Mouse (Mus musculus) thymus, adult 2 months (tissue): ENCODE data around the gene Slc16a8. TPM values are rescaled to one million over a fixed set of nuclear protein-coding genes. Genes with fewer than 3 reads are reported as not detected.

Experiments
- DNase-seq: peaks from one replicate; pipeline ENCODE4 v3.0.0; 2021
- H3K27ac ChIP-seq: fragments of 200-500 bp; 2 replicates; pipeline ENCODE4 v1.5.1; 2012; ENCODE audit warnings: low read length, control low read depth; ENCODE audit not compliant: control insufficient read depth, insufficient read depth
- H3K27me3 ChIP-seq: fragments of 200-500 bp; 2 replicates; pipeline ENCODE4 v1.6.1; 2012; ENCODE audit warnings: mild to moderate bottlenecking, low read length, moderate library complexity, mixed read lengths; ENCODE audit not compliant: control insufficient read depth, insufficient read depth
- H3K36me3 ChIP-seq: fragments of 200-500 bp; 2 replicates; pipeline ENCODE4 v1.6.1; 2012; ENCODE audit warnings: mild to moderate bottlenecking, low read length, moderate library complexity; ENCODE audit not compliant: control insufficient read depth, insufficient read depth
- H3K4me1 ChIP-seq: fragments of 200-500 bp; replicated peaks from 2 replicates; pipeline ENCODE4 v1.6.1; 2012; ENCODE audit warnings: low read length; ENCODE audit not compliant: control insufficient read depth, insufficient read depth
- H3K4me3 ChIP-seq: fragments of 200-500 bp; 2 replicates; pipeline ENCODE4 v1.5.1; 2012; ENCODE audit warnings: mild to moderate bottlenecking, low read length, control low read depth, moderate library complexity; ENCODE audit not compliant: control insufficient read depth, insufficient read depth
- CTCF ChIP-seq: fragments of 200-500 bp; IDR thresholded peaks from 2 replicates; pipeline ENCODE4 v1.5.1; 2012; ENCODE audit warnings: mild to moderate bottlenecking, control low read depth, low read length, moderate library complexity, borderline replicate concordance; ENCODE audit not compliant: control insufficient read depth, poor library complexity, insufficient read depth; ENCODE audit errors: extremely low read depth
- POLR2A ChIP-seq: fragments of 200-500 bp; IDR thresholded peaks from 2 replicates; pipeline ENCODE4 v1.6.1; 2012; ENCODE audit warnings: mild to moderate bottlenecking, low read length, control low read depth, moderate library complexity; ENCODE audit not compliant: control insufficient read depth, poor library complexity, insufficient read depth; ENCODE audit errors: extremely low read depth
- WGBS: fragments of 180-500 bp; shearing (Covaris S2); methylation state at CpG from one replicate; pipeline ENCODE4 v1.1.7; 2018; 5-methylcytosine and 5-hydroxymethylcytosine counted together
- polyA plus RNA-seq: library from polyadenylated mRNA; depleted of rRNA; stranded (reverse); fragments of >200 nt; gene quantifications from 2 replicates; pipeline ENCODE4 v1.2.3, GENCODE M21; 2012; rRNA removed

The Slc16a8 gene
- polyA plus RNA-seq: 0.15 TPM in 1 of 2 replicates, not detected in the other

DNA sequence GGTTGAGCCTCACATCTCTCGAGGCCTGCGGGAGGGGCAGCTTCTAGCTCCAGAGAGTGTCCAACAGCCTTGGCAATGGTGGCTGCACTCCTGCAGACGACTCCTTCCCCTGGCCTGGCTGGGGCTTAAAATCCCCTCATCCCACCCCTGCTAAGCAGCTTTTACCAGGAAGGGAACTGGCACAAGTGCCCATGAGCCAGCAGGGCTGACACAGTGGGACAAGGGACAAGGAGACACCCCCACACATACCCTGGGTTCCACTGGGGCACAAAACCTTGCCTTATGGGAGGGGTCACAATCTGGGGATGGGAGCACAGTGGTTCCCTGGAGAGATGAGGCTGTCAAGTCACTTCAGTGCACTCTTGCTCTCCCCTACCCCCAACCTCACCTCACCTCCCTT is at the start of gene Slc16a8:
Slc16a8 (minus strand) TSS at position 101 of the 400 bp plus-strand sequence.
- DNase-seq: no peak
- H3K27me3 ChIP-seq: peaks cover 18% of the 10 kb centered on the region
- no peaks in the 10 kb centered on the region for H3K36me3 ChIP-seq
- H3K27ac ChIP-seq: no peak within 1 kb of the TSS
- TF ChIP-seq POLR2A (no peak), CTCF (no peak)
- no peaks in the 10 kb centered on the region for H3K4me1 ChIP-seq
- WGBS: 74% methylated on average over 3 of the region's 3 CpGs
- no peak within 1 kb of the TSS for H3K4me3 ChIP-seq

DNA sequence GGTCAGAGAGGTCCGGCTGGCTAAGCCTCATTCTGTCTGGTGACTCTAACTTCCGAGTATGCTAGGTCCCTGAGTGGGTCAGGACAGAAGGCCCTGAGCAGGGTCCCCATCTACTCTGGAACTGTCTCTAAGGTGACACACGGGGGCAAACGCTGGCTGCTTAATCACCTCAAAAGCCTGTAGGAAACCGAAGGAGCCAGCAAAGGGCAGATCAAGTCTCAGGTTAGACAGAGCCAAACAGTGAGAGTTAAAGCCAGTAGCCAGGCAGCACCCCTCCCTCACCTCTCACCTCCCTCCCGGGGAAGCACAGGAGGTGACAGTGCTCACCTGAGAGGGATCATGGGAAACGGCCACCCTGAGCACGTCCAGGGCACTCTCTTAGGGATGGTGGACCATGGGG is 49.2 kb upstream of the Slc16a8 start:
- peak; percentile 55 for DNase-seq
- Histone ChIP-seq H3K27me3 (no peaks in the 10 kb centered on the region), H3K36me3 (0 out of 2 replicates have a peak, but pooled peaks cover 4% of the 10 kb centered on the region), H3K4me3 (no peak overlapping the region), H3K4me1 (no peaks in the 10 kb centered on the region; the same call in 1 of the 2 replicates), H3K27ac (no peak overlapping the region)
- 97% methylated on average over 8 of the region's 8 CpGs for WGBS
- no peak for TF ChIP-seq CTCF
- TF ChIP-seq POLR2A: no peak

DNA sequence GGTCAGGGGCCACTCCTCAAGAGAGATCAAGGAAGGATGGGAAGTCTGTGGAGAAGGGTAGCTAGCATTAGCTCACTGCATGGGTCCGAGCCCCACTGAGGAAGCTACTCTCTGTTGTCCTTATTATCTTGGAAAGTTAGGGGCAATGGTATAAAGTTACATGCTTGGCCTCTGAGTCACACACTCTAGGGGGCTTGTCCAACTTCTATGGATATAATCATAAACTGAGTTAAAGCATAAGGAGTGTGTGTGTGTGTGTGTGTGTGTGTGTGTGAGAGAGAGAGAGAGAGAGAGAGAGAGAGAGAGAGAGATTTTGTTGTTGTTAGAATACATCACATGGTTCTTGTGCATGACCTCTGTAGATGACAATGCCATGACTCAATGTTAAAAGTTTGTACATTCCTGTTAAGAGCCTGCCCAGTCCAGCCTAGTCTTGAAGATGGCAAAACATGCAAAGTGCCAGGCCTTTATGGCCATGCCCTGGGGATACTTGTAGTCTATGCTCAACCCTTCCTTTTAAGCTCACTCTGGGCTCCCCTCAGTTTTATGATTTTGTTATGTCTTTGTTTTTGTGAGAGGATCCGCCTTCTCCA is 45.1 kb upstream of the Slc16a8 start:
- WGBS: 95% methylated on average over 2 of the region's 2 CpGs
- Histone ChIP-seq H3K27me3 (no peaks in the 10 kb centered on the region), H3K36me3 (no peaks in the 10 kb centered on the region), H3K4me1 (no peaks in the 10 kb centered on the region; the same call in 1 of the 2 replicates), H3K4me3 (no peak overlapping the region), H3K27ac (no peak overlapping the region)
- no peak for TF ChIP-seq CTCF
- no peak for TF ChIP-seq POLR2A
- DNase-seq: no peak

DNA sequence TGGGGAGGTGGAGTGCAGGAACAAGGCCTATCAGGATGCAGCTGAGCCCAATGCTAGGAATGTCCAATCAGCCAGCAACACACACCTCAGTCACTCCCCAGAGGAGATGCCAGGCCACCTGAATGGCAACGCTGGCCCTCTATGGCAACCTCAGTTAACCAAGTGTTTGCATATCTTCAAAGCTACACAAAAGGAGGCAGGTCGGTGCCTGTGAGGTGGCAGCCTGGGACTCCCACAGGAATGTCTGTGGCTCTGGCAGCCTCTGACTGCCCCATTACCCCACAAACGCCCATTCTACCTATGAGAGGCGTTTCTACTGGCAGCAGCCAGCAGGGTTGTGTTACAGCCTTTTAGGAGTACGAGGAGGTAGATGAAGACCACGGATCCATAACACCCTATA is 44.0 kb upstream of the Slc16a8 start:
- TF ChIP-seq CTCF (no peak), POLR2A (no peak)
- Histone ChIP-seq H3K4me1 (no peaks in the 10 kb centered on the region; the same call in 1 of the 2 replicates), H3K4me3 (no peak overlapping the region), H3K36me3 (no peaks in the 10 kb centered on the region), H3K27me3 (no peaks in the 10 kb centered on the region), H3K27ac (no peak overlapping the region)
- 94% methylated on average over 6 of the region's 6 CpGs for WGBS
- no peak for DNase-seq

DNA sequence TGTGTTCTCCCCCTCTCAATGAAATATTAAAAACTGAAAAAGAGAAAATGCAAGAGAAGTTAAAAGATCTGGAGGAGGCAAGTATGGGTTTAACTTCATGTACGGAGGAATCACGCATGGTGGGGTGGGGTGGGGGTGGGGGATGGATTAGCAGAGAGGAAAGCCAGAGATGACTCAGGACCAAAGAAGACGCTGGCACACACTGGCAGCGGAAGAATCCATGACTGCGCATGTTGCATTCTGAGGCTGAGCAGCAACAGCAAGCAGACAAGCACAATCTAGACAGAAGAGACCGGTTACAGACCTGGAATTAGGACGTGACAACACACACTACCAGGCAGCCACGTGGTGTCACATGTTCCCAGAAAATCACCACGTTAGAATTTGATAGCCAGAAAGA is 38.2 kb upstream of the Slc16a8 start:
- 95% methylated on average over 9 of the region's 9 CpGs for WGBS
- Histone ChIP-seq H3K4me3 (no peak overlapping the region), H3K27me3 (no peaks in the 10 kb centered on the region), H3K27ac (no peak overlapping the region), H3K36me3 (no peaks in the 10 kb centered on the region), H3K4me1 (no peaks in the 10 kb centered on the region)
- TF ChIP-seq POLR2A (no peak), CTCF (no peak)
- DNase-seq: no peak

DNA sequence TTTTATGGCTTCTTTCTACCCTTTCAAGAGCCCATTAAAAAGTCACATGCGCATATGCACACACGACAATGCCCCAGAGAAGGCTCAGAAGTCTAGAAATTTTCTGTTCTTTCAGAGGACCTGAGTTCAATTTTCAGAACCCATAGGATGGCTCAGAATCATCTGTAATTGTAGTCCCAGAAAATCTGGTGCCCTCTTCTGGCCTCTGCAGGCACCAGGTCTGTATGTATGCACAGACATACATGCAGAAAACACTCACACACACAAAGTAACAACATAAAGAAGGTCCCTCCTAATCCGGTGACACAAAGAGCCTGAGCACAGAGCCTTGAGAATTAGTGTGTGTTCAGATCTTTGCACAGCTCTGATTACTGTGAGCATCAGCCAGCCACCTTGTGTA is 35.8 kb upstream of the Slc16a8 start:
- Histone ChIP-seq H3K4me1 (no peaks in the 10 kb centered on the region), H3K27ac (no peak overlapping the region), H3K27me3 (no peaks in the 10 kb centered on the region), H3K36me3 (0 out of 2 replicates have a peak, but pooled peaks cover 3% of the 10 kb centered on the region), H3K4me3 (no peak overlapping the region)
- no peak for DNase-seq
- 95% methylated on average over 3 of the region's 3 CpGs for WGBS
- TF ChIP-seq CTCF (no peak), POLR2A (no peak)

DNA sequence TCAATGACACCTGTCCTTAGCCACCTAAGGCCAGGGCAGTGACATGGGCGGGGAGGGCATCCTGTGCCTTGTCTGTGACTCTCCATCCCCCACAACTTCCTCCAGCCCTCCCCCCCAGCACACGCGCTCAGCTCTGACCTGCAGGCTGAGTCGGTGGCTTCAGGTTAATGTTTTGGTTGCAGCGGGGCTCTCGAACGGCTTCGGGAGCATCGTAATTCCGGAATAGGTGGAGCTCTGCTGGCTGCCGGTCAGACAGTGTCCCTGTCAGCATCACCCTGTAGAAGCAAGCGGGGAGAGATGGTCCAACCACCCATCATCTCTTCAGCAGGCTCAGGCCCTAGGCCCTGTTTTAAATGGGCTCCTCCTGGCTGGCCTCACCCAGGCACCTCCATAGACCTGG is 34.9 kb upstream of the Slc16a8 start:
- TF ChIP-seq POLR2A (no peak), CTCF (no peak)
- 0 out of 2 replicates have a peak, but pooled peaks cover 3% of the 10 kb centered on the region for H3K36me3 ChIP-seq
- 93% methylated on average over 12 of the region's 12 CpGs for WGBS

More for the DNA sequence above, 34.9 kb upstream of the Slc16a8 start:
- Histone ChIP-seq H3K4me1 (no peaks in the 10 kb centered on the region), H3K4me3 (no peak overlapping the region), H3K27me3 (no peaks in the 10 kb centered on the region), H3K27ac (no peak overlapping the region)
- DNase-seq: no peak
